Mouse (Mus musculus) T-helper 17 cell (primary cell): ENCODE results near the gene Arhgap35.
"Not testable (repeated sequence)": the region's sequence is repeated elsewhere in the genome, so short reads cannot be mapped to it uniquely, and the experiment has no call there.

Experiments
- in situ Hi-C, 2 experiments: fragments of 300-600 bp; cut with MboI, MseI; formaldehyde crosslinking; loops; 1 replicate in 1 of 2; 2 replicates in 1 of 2; pipeline ENCODE4 v1.15.1; 2025; ENCODE audit warnings: high pct_unique_total_duplicates in 2 of 2

Arhgap35 gene

DNA sequence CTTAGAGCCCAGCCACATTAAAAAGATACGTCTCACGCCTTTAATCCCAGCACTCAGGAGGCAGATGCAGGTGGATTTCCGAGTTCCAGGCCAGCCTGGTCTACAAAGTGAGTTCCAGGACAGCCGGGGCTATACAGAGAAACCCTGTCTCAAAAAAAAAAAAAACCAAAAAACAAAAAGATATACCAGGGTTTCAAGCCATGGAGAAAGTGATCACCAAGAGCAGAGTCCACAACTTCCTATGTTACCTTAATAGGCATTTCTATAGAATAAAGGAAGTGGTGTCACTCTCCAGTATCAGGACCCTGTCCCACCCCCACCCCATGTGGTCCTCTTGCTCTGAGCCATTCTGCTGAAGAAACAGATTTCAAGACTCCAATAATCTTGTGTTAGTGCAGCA, 8.0 kb downstream of the Arhgap35 start:
- in situ Hi-C loops = not testable (repeated sequence)

DNA sequence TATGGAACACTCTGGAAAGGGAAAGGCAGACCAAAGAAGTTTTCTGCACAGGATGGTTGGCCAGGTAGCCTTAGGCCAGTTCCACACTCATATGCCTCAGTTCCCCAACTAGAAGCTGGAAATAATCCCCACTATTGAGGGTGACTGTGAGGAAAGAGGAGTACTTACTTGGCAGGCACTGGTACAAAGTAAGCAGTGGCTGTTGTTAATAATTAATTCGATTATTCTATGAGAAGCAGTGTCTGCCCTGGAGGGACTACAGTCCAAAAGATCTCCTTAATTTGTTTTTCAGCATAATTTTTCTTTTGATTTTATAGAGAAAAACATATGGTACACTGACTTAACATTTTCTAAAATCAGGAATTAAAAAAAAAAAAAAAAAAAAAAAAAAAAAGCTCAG, 10.7 kb downstream of the Arhgap35 start:
- in situ Hi-C loops = no loop called here

GRCm38 (mm10) chr7:16601683-16602102, 13.1 kb downstream of the Arhgap35 start:
- in situ Hi-C loops = no loop called here

DNA sequence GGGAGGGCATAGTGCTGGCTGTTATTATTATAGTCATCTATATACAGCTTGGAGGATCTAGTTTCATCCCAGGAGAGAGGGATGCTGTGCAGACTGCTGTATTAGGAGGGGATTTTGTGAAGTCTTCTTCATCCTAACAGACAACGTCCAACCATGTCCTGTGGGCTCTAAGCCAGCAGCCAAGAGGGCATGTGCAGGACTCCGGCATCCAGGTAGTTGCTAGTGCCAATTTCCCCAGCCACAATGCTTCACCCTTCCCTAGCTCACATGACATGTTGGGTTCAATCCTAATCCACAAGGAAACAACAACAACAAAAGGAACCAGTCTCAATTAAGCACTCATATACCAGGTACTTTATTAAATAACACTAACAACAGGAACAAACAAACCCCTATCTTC, 15.8 kb downstream of the Arhgap35 start:
- in situ Hi-C loops = no loop called here

GRCm38 (mm10) chr7:16591292-16591691, 23.5 kb downstream of the Arhgap35 start:
- in situ Hi-C loops = no loop called here

DNA sequence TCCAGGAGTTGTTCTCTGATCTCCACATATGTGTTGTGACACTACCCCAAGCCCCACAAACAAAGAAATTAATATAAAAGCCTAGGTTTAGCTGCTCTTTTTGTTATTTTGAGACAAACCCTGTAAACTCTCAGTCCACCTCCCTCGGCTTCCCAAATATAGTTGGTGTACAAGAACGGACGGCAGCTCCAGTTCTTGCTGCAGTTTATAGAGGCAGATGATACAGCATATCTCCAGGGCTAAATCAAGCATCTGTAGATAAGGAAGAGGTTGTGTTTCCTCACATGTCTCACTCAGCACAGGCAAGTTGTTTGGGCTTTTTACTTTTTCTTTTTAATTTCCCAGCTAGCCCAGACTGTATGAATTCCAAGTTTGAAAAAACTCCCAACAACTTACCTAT, 27.1 kb downstream of the Arhgap35 start:
- in situ Hi-C loops = no loop called here

GRCm38 (mm10) chr7:16584384-16584783, 30.4 kb downstream of the Arhgap35 start:
- in situ Hi-C loops = no loop called here

DNA sequence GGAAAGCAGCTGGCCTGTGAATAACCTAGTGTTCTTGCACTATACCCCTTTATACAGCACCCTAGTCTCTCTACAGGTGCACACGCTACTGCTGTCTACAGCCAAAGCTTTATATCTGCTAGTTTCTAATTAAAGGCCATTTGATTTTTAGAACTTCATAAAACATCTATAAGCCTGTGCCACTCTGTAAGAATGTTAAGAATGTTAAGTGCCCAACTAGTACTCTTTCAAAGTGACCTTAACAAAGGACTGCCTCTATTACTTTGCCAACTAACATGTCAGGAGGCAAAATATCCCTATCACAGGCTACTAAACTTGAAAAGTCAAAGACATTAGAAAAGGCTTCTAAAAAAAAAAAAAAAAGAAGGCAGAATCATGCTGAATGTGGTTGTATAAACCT, 31.0 kb downstream of the Arhgap35 start:
- in situ Hi-C loops = no loop called here

DNA sequence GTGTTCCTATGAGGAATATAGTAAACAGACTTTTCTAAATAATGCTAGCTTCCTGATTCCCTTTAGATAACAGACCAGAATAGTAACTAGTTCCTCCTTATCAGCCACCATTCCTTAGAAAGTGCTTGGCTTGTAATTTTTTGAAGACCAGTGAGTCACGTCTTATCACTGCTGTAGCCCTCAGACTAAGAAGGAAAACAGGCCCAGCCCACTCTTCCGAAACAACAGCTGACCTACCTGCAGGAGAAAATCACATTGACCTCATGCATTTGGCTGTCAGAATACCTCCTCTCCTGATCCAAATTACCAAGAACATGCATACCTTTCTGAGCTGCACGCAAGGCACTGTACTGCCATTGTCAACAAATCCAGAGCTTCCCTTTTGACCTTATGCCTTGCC, 32.5 kb downstream of the Arhgap35 start:
- in situ Hi-C loops = no loop called here

- in situ Hi-C loops = no loop called here
These were observed 33.3 kb downstream of the Arhgap35 start for GRCm38 (mm10) chr7:16581276-16582100.

DNA sequence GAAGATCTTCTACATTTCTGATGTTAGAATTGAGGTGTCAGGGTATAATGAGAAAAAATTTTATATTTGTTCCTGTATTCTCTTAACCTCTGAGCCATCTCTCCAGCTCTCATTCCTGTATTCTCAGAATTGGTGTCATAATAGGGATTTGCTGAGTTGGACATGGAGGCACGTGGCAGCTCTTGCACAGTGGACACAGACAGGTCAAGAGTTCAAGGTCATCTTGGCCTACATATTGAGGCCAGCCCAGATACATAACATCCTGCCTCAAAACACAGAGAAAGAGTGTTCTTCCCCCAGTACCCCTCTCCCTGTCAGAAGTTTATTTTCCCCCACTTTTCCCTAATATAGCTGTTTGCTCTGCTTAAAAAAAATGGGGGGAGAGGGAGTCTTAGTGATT, 38.1 kb downstream of the Arhgap35 start:
- in situ Hi-C loops = no loop called here

DNA sequence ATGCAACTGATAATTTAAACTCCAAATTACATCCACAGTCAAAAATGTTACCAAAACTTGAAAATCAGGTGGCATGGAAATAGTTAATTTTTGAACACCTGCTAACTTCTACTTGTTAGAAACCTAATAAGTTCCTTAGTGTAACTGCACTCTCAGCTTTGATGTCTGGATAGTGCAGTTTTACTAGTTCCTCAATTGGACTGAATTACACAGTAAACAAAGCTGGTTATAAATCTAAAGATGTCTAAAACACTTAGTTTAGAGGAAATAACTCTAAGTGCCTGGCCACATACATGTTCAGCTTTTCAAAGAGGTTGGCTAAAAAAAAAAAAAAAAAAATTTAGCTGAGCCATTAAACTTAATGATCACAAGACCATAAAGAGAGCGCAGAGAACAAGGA, 43.6 kb downstream of the Arhgap35 start:
- in situ Hi-C loops = no loop called here

GRCm38 (mm10) chr7:16570737-16571136, 44.1 kb downstream of the Arhgap35 start:
- in situ Hi-C loops = no loop called here

DNA sequence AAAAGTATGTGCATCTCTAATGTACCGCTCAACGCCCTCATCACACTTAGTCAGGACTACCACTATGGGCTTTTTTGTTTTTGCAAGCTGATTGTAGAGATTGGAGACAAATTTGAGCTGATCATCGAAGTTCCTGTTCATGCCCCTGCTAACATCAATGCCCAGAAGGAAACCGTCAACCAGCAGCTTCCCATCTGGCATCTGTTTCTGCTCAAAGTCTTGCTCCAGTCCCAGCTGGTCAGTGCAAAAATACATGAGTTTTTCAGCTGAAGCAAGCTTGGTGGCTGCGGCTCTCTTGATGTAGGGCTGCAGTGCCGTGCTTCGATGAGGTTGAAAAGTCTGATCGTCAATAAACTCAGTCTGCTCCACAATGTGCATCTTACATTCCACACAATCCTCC, 50.3 kb downstream of the Arhgap35 start:
- in situ Hi-C loops = no loop called here

DNA sequence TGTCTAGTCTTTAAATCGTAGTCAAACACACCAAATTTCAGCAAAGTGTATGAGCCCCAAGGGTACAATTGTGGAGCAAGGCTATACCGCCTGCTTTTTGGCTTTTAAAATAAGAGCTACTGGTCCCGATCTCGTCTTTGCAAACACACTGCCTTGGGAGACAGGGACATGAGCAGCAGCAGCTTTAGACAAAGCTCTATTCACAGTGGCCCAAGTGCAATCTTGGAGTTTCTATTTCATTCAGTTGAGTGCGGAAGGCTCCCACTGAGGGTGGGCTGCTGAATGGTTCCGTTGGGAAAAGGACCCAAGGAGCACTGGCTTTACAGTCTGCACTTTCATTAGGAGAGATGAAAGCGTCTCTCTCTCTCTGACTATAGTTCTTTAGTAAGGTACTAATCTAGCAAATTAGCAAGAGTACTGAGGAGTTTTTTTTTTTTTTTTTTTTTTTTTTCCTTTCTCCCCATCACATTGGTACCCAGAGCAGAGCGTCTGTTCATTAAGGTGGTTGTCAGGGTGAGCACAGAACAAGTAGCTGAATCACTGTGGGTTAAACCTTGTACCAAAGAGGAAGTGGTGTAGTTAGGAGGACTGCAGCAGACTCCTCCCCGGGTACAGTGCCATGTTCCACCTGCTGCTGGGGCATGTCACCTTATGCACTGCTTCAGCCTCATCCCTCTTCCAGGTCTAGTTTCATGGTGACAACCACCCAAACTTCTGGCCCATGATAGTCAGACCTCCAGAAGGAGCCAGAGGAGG, 56.8 kb downstream of the Arhgap35 start:
- in situ Hi-C loops = no loop called here

GRCm38 (mm10) chr7:16557251-16557650, 57.5 kb downstream of the Arhgap35 start:
- in situ Hi-C loops = no loop called here

DNA sequence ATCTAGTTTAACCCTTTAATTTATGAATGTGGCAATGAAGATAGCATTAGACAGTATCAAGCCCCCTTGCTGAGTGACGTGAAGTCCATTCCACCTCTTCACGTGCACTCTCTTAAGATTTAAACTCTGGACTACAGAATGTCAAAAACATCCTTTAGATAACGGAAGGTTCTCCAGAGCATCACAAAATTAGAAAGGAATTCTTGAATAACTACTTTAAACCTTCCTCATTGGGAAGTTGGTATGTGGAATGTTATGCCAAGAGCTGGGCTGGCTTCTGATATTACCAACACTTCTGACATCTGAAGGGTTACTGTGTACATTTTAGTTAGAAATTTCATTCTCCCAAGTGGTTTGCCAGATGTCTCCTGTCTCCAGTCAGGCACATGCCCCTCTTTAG, 60.6 kb downstream of the Arhgap35 start:
- in situ Hi-C loops = no loop called here

DNA sequence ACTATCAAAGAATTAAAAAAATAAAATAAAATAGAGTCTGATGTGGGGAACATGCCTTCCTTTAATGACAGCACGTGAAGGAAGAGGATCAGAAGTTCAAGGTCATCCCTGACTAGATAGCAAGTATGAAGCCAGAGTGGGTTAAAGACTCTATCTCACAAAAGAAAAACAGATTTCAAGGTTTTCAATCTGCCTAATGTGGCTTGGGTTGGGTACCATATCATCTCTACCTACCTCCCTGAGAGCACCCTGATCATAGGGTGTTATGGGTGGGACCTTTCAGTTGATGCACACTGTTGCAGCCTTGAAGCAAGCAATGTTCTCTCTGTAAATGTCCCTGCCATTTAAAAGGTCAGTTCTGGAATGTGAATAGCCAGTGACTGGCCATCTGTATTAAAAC, 63.2 kb downstream of the Arhgap35 start:
- in situ Hi-C loops = no loop called here

DNA sequence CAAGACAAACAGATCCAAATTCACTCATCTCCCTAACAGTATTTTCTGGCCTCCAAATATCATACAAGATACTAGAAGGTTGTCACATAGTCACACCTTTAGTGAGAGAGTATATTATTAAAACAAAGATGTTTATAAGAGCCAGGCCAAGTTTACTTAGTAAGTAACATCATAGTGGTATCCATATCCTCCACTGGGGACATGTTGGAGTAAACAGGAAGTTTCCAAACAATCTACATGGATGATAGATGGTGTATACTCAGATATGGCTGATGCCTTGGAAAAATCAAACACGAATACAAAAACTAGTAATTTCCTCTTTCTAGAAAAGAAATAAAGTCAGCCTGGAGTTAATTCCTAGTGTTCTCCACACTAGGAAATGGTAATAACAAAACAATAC, 65.5 kb downstream of the Arhgap35 start:
- in situ Hi-C loops = no loop called here

GRCm38 (mm10) chr7:16544770-16545169, 70.0 kb downstream of the Arhgap35 start:
- in situ Hi-C loops = no loop called here

DNA sequence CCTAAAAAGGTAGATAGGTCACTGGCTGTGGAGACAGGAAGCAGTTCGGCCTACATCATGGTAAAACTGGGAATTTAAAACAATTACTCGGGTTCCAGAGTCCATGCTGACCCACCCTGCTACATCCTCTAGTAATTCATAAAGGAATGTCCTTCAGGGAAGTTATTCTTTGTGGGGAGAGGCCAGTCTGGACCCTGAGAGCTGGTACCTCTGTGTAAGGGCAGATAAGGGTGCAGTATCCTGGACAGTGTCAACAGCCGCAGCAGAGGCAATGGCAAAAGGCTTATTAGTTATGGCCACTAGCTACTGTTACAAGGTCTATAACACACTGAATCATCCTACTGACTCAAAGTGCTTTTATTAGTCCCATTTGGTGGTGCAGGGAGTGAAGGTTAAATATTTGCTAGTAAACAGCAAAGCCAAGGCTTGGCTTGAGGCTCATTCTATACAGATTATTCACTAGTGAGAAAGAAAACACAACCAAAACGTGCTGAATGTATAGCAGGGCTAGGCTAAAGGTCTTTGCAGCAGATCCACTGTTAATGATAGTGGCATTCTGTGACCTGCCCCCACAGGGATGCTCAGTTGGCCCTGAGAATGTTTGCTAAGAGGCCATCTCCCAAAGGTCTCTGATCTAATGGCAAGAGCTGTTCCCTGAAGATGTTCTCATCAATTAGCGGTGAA, 77.4 kb downstream of the Arhgap35 start:
- in situ Hi-C loops = no loop called here

- in situ Hi-C loops = no loop called here
These were observed 88.8 kb downstream of the Arhgap35 start for GRCm38 (mm10) chr7:16525995-16526394.
